Mouse (Mus musculus) heart, embryonic 15.5 days (tissue): ENCODE results near the gene Mta3. TPM values are rescaled to one million over a fixed set of nuclear protein-coding genes. Genes with fewer than 3 reads are reported as not detected.
A peak's percentile ranks its signal among the peaks of the same experiment; 100 is the strongest.

Experiments used
- ATAC-seq: fragments of 200-750 bp; cut with Nextera tagmentation; replicated peaks from 2 replicates; pipeline ENCODE4 v1.8.0; 2017; ENCODE audit warnings: low read depth, moderate TSS enrichment; ENCODE audit not compliant: insufficient number of reproducible peaks, insufficient read depth, low FRiP score
- H3K27ac ChIP-seq: fragments of 300-500 bp; sonication (generic); 2 replicates; pipeline ENCODE4 v1.5.1; 2015; ENCODE audit warnings: mild to moderate bottlenecking, inconsistent platforms
- H3K27me3 ChIP-seq: fragments of 300-500 bp; sonication (generic); 2 replicates; pipeline ENCODE4 v1.6.1; 2015; ENCODE audit warnings: inconsistent platforms
- H3K36me3 ChIP-seq: fragments of 300-500 bp; sonication (generic); 2 replicates; pipeline ENCODE4 v1.6.1; 2015; ENCODE audit warnings: mild to moderate bottlenecking, inconsistent platforms
- H3K4me1 ChIP-seq: fragments of 300-500 bp; sonication (generic); replicated peaks from 2 replicates; pipeline ENCODE4 v1.6.1; 2015; ENCODE audit warnings: inconsistent platforms
- H3K4me2 ChIP-seq: fragments of 300-500 bp; sonication (generic); 2 replicates; pipeline ENCODE4 v1.6.1; 2015; ENCODE audit warnings: inconsistent platforms, mild to moderate bottlenecking, moderate library complexity
- H3K4me3 ChIP-seq: fragments of 300-500 bp; sonication (generic); 2 replicates; pipeline ENCODE4 v1.5.1; 2015; ENCODE audit warnings: mild to moderate bottlenecking, inconsistent platforms
- H3K9ac ChIP-seq: fragments of 300-500 bp; sonication (generic); 2 replicates; pipeline ENCODE4 v1.6.1; 2015; ENCODE audit warnings: mild to moderate bottlenecking, inconsistent platforms
- H3K9me3 ChIP-seq: fragments of 300-500 bp; sonication (generic); replicated peaks from 2 replicates; pipeline ENCODE4 v1.6.1; 2016; ENCODE audit warnings: inconsistent platforms
- whole genome bisulfite sequencing: fragments of 180-500 bp; shearing (Covaris S2); methylation state at CpG from one replicate; pipeline ENCODE4 v1.1.7; 2015; ENCODE audit warnings: mixed read lengths; 5-methylcytosine and 5-hydroxymethylcytosine counted together
- polyA plus RNA-seq: library from polyadenylated mRNA; unstranded; fragments of >200 nt; fragmentation: Nextera tagmentation; extraction: Ambion mirVana; gene quantifications from 2 replicates; pipeline ENCODE4 v1.2.1, GENCODE M21; 2015

The Mta3 gene
- polyA plus RNA-seq, 1 experiment from 2014 or later: 36.9 TPM

DNA sequence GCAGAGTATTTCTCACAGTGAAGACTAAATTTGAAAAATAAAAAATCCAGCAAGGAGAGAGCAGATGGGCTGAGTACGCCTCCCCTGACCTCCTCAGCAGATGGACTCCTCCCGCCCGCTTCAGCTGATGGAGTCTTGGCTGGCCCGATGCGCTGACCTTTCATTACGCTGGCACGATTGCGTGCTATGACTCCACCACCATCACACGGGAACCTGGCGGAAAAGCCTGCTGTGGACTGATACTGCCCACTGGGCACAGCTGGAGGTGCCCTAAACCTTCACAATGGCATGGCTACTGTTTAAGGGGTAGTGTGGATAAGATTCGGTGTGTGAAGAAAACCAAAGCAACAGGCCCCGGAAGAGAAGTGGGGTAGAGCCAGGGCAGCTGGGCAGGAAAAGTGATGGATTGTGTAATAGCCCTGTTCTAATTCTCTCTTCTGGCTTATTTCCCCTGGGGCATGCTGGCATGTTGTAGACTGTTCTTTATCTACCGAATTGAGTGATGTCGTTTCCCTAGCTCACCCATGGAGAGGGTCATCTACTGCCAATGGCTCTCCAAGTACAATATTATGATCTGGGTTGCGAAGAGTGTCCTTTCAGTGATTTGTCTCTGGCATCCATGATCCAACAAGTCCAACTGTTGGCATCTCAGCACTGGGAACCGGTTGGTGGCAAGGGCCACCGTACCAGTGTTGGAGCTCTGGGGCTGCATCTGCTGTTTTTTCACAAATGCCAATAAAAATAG lies 106.4 kb downstream of the Mta3 start:
- Histone ChIP-seq H3K9me3 (no peaks in the 10 kb centered on the region), H3K4me3 (no peak overlapping the region), H3K27ac (no peak overlapping the region), H3K9ac (no peak overlapping the region), H3K4me1 (no peaks in the 10 kb centered on the region), H3K4me2 (no peak overlapping the region), H3K36me3 (peaks cover 10% of the 10 kb centered on the region; the same call in 1 of the 2 replicates), H3K27me3 (no peaks in the 10 kb centered on the region)
- WGBS: 88% methylated on average over 17 of the region's 17 CpGs
- ATAC-seq: no peak

DNA sequence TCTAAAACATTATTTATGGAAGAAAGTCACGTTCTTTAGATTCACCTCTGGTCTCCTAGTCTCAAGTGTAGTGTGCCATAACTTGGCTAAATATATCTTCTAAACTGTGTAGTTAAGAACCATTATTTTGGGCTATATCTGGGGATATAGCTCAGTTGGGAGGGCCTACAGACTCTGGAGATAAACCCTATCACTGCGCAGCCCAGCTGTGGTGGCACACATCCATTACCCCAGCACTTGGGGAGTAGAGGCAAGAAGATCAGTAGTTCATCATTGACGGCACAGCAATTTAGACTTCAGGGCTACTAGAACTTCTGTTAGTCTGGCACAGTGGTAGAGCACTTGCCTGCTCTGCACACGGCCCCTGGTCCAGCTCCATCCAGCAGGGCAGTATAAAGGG lies 107.1 kb downstream of the Mta3 start:
- Histone ChIP-seq H3K4me2 (no peak overlapping the region), H3K36me3 (peaks cover 10% of the 10 kb centered on the region; the same call in 1 of the 2 replicates), H3K27me3 (no peaks in the 10 kb centered on the region), H3K4me3 (no peak overlapping the region), H3K9ac (no peak overlapping the region), H3K4me1 (no peaks in the 10 kb centered on the region), H3K9me3 (no peaks in the 10 kb centered on the region), H3K27ac (no peak overlapping the region)
- no peak for ATAC-seq
- WGBS: 89% methylated on average over 4 of the region's 4 CpGs

DNA sequence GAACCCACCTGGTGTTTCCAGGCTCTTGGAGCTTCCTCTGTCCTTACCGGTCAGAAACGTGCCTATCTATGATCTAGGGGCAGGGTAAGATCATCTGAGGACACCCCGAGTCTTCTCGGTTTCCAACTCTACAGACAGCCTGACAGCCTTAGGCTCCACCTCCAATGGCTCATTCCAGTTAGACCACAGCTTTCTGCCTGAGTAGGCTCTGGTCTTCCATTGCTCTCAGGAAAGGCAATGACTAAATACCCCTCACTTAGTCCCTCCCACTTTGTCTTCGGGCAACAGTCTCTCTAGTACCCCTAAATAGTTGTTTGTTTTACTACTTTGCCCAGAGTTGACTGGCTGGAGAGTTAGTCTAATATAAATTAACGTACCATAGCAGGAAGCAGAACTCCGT lies 111.0 kb downstream of the Mta3 start:
- Histone ChIP-seq H3K4me3 (no peak overlapping the region), H3K36me3 (no peaks in the 10 kb centered on the region), H3K27me3 (no peaks in the 10 kb centered on the region), H3K27ac (no peak overlapping the region), H3K4me2 (no peak overlapping the region), H3K9ac (no peak overlapping the region), H3K9me3 (no peaks in the 10 kb centered on the region), H3K4me1 (peaks cover 13% of the 10 kb centered on the region)
- ATAC-seq: no peak
- WGBS: 81% methylated on average over 7 of the region's 7 CpGs

- H3K27me3 ChIP-seq: no peaks in the 10 kb centered on the region
- ATAC-seq: peak; percentile 47; the same call in 1 of the 2 replicates
- H3K4me2 ChIP-seq: no peak overlapping the region
- peaks cover 16% of the 10 kb centered on the region for H3K4me1 ChIP-seq
- no peak overlapping the region for H3K27ac ChIP-seq
- 52% methylated on average over 8 of the region's 8 CpGs for WGBS
- H3K36me3 ChIP-seq: no peaks in the 10 kb centered on the region
- H3K4me3 ChIP-seq: no peak overlapping the region
- H3K9me3 ChIP-seq: no peaks in the 10 kb centered on the region
- no peak overlapping the region for H3K9ac ChIP-seq
Measured at GRCm38 (mm10) chr17:83819503-83819902, 113.5 kb downstream of the Mta3 start.

GRCm38 (mm10) chr17:83820701-83821100 lies 114.7 kb downstream of the Mta3 start:
- H3K4me2 ChIP-seq: no peak overlapping the region
- ATAC-seq: no peak
- whole genome bisulfite sequencing: 86% methylated on average over 5 of the region's 5 CpGs
- no peaks in the 10 kb centered on the region for H3K9me3 ChIP-seq
- no peak overlapping the region for H3K4me3 ChIP-seq
- H3K9ac ChIP-seq: no peak overlapping the region
- no peak overlapping the region for H3K27ac ChIP-seq
- H3K27me3 ChIP-seq: no peaks in the 10 kb centered on the region
- H3K4me1 ChIP-seq: peaks cover 16% of the 10 kb centered on the region
- H3K36me3 ChIP-seq: no peaks in the 10 kb centered on the region

DNA sequence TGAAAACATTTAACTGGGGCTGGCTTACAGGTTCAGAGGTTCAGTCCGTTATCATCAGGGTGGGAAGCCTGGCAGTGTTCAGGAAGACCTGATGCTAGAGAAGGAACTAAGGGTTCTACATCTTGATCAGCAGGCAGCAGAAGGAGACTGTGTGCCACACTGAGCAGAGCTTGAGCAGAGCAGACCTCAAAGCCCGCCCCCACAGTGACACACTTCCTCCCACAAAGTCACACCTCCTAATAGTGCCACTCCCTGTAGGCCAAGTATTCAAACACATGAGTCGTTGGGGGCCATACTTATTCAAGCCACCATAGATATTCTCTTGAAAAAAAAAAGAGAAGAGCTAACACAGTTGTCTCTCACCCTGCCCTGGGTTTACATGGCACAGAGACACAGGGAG lies 115.9 kb downstream of the Mta3 start:
- no peak overlapping the region for H3K9ac ChIP-seq
- H3K4me3 ChIP-seq: no peak overlapping the region
- H3K36me3 ChIP-seq: no peaks in the 10 kb centered on the region
- no peak for ATAC-seq
- H3K27me3 ChIP-seq: no peaks in the 10 kb centered on the region
- no peak overlapping the region for H3K27ac ChIP-seq
- WGBS: 86% methylated on average over 3 of the region's 3 CpGs
- no peak overlapping the region for H3K4me2 ChIP-seq
- peaks cover 16% of the 10 kb centered on the region for H3K4me1 ChIP-seq
- no peaks in the 10 kb centered on the region for H3K9me3 ChIP-seq

- no peak overlapping the region for H3K4me2 ChIP-seq
- 79% methylated on average over 7 of the region's 7 CpGs for WGBS
- no peak overlapping the region for H3K4me3 ChIP-seq
- H3K4me1 ChIP-seq: peaks cover 11% of the 10 kb centered on the region
- no peaks in the 10 kb centered on the region for H3K36me3 ChIP-seq
- ATAC-seq: no peak
- no peak overlapping the region for H3K27ac ChIP-seq
- H3K9ac ChIP-seq: no peak overlapping the region
- H3K9me3 ChIP-seq: no peaks in the 10 kb centered on the region
- no peaks in the 10 kb centered on the region for H3K27me3 ChIP-seq
Measured at GRCm38 (mm10) chr17:83823835-83824234, 117.9 kb downstream of the Mta3 start.

DNA sequence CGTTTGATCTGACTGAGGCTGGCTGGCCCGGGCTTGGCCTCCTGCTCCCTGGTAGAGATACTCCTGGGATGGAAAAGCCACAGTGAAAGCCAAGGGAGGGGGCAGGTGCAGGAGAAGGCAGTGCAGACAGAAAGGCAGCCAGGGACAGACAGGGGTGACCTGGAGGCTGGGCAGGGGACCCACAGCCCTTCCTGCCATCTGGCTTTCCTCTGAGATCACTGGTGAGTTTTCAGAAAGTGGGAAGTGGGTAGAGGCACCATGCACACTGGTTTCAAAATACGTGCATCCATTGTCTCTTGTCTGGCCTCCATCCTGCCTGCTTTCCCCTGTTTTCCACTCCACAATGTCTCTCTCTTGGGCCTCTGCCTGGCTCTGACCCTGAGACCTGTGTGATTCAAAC lies 123.4 kb downstream of the Mta3 start:
- H3K4me3 ChIP-seq: no peak overlapping the region
- H3K4me2 ChIP-seq: no peak overlapping the region
- H3K36me3 ChIP-seq: no peaks in the 10 kb centered on the region
- H3K27me3 ChIP-seq: no peaks in the 10 kb centered on the region
- no peak overlapping the region for H3K27ac ChIP-seq
- no peak for ATAC-seq
- 45% methylated on average over 3 of the region's 3 CpGs for WGBS
- no peak overlapping the region for H3K9ac ChIP-seq
- peaks cover 6% of the 10 kb centered on the region; the same call in 1 of the 2 replicates for H3K4me1 ChIP-seq
- H3K9me3 ChIP-seq: no peaks in the 10 kb centered on the region

- Histone ChIP-seq H3K27ac (no peak overlapping the region), H3K27me3 (no peaks in the 10 kb centered on the region), H3K9ac (no peak overlapping the region), H3K4me1 (peaks cover 6% of the 10 kb centered on the region; the same call in 1 of the 2 replicates), H3K36me3 (no peaks in the 10 kb centered on the region), H3K4me3 (no peak overlapping the region), H3K4me2 (no peak overlapping the region), H3K9me3 (no peaks in the 10 kb centered on the region)
- no peak for ATAC-seq
- WGBS: 80% methylated on average over 4 of the region's 4 CpGs
Measured at GRCm38 (mm10) chr17:83830616-83831292, 124.8 kb downstream of the Mta3 start.

GRCm38 (mm10) chr17:83834120-83834519 lies 128.2 kb downstream of the Mta3 start:
- Histone ChIP-seq H3K4me1 (peaks cover 5% of the 10 kb centered on the region; the same call in 1 of the 2 replicates), H3K9me3 (no peaks in the 10 kb centered on the region), H3K4me2 (no peak overlapping the region), H3K27me3 (peaks cover 4% of the 10 kb centered on the region; the same call in 1 of the 2 replicates), H3K36me3 (no peaks in the 10 kb centered on the region), H3K27ac (no peak overlapping the region), H3K4me3 (no peak overlapping the region), H3K9ac (no peak overlapping the region)
- 46% methylated on average over 4 of the region's 4 CpGs for WGBS
- no peak for ATAC-seq

DNA sequence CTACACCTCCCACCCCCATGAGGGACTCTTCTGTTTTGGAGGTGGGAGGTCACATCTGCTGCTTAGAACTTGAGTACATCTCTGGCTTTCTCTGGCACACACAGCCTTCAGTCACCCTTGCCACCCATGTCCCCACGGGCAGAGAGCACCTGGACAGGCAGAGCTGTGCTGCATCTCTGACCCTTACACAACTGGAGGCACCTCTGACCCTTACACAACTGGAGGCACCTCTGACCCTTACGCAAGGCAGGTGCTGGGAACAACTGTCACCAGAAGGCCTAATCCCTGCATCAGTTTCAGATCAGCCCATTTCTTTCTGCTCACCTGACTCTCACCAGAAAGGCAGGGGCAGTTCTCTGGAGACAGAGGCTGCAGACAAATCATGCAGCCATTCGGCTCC lies 130.1 kb downstream of the Mta3 start:
- H3K27me3 ChIP-seq: peaks cover 4% of the 10 kb centered on the region; the same call in 1 of the 2 replicates
- no peak overlapping the region for H3K4me3 ChIP-seq
- no peaks in the 10 kb centered on the region for H3K9me3 ChIP-seq
- H3K4me2 ChIP-seq: no peak overlapping the region
- H3K27ac ChIP-seq: no peak overlapping the region
- no peaks in the 10 kb centered on the region for H3K36me3 ChIP-seq
- no peak for ATAC-seq
- H3K4me1 ChIP-seq: no peaks in the 10 kb centered on the region; the same call in 1 of the 2 replicates
- 78% methylated on average over 3 of the region's 3 CpGs for WGBS
- H3K9ac ChIP-seq: no peak overlapping the region
